Mouse (Mus musculus): ENCODE measurements around the gene Pafah1b3.

Pafah1b3 gene

GRCm38 (mm10) chr7:25305481-25305880 lies 7.7 kb upstream of the Pafah1b3 start:
- DNase-seq (ENCODE audit: low spot score): no peak

GRCm38 (mm10) chr7:25303685-25304006 lies 5.9 kb upstream of the Pafah1b3 start:
- no peak for DNase-seq (ENCODE audit: low spot score)

- no peak for DNase-seq (ENCODE audit: low spot score)
These were observed 5.4 kb upstream of the Pafah1b3 start for GRCm38 (mm10) chr7:25303003-25303684.

GRCm38 (mm10) chr7:25301063-25301462 lies 3.3 kb upstream of the Pafah1b3 start, which contains the start of gene Prr19:
Gene Prr19 (plus strand): TSS chr7:25301411.
- no peak for DNase-seq (ENCODE audit: low spot score)

GRCm38 (mm10) chr7:25296945-25297453 lies 787 bp downstream of the Pafah1b3 start:
- DNase-seq (ENCODE audit: low spot score): peak; percentile 47

- no peak for DNase-seq (ENCODE audit: low spot score)
These were observed 2.6 kb downstream of the Pafah1b3 start for GRCm38 (mm10) chr7:25294960-25295722.

- no peak for DNase-seq (ENCODE audit: low spot score)
These were observed 3.3 kb downstream of the Pafah1b3 start for GRCm38 (mm10) chr7:25294495-25294894.

GRCm38 (mm10) chr7:25293191-25293739 lies 4.5 kb downstream of the Pafah1b3 start:
- DNase-seq (ENCODE audit: low spot score): no peak

GRCm38 (mm10) chr7:25292107-25292506 lies 5.7 kb downstream of the Pafah1b3 start:
- no peak for DNase-seq (ENCODE audit: low spot score)

- DNase-seq (ENCODE audit: low spot score): peak; percentile 58
These were observed 6.9 kb downstream of the Pafah1b3 start for GRCm38 (mm10) chr7:25290911-25291310.

- DNase-seq (ENCODE audit: low spot score): no peak
These were observed 7.3 kb downstream of the Pafah1b3 start for GRCm38 (mm10) chr7:25290463-25290862.

- no peak for DNase-seq (ENCODE audit: low spot score)
These were observed 7.9 kb downstream of the Pafah1b3 start for GRCm38 (mm10) chr7:25289925-25290324.

- no peak for DNase-seq (ENCODE audit: low spot score)
These were observed 9.1 kb downstream of the Pafah1b3 start for GRCm38 (mm10) chr7:25288721-25289120.

GRCm38 (mm10) chr7:25288011-25288410 lies 9.8 kb downstream of the Pafah1b3 start:
- DNase-seq (ENCODE audit: low spot score): peak; percentile 33

- DNase-seq (ENCODE audit: low spot score): no peak
These were observed 10.8 kb downstream of the Pafah1b3 start for GRCm38 (mm10) chr7:25286989-25287388.

GRCm38 (mm10) chr7:25285511-25286238 lies 12.1 kb downstream of the Pafah1b3 start:
- no peak for DNase-seq (ENCODE audit: low spot score)

- DNase-seq (ENCODE audit: low spot score): peak; percentile 28
These were observed 13.0 kb downstream of the Pafah1b3 start for GRCm38 (mm10) chr7:25284766-25285165.

- no peak for DNase-seq (ENCODE audit: low spot score)
These were observed 13.6 kb downstream of the Pafah1b3 start for GRCm38 (mm10) chr7:25284171-25284570.

GRCm38 (mm10) chr7:25283637-25284036 lies 14.1 kb downstream of the Pafah1b3 start:
- DNase-seq (ENCODE audit: low spot score): peak; percentile 19

- no peak for DNase-seq (ENCODE audit: low spot score)
These were observed 15.0 kb downstream of the Pafah1b3 start for GRCm38 (mm10) chr7:25282731-25283211.

GRCm38 (mm10) chr7:25281734-25282601 lies 15.8 kb downstream of the Pafah1b3 start:
- peak; percentile 99 for DNase-seq (ENCODE audit: low spot score)

Measured in ovary, postnatal 36 days (tissue).